Mouse (Mus musculus) ES-E14 (cell line): ENCODE measurements at regions not wholly inside any gene's neighbourhood (a gene's known extent, or its start where the extent isn't known, plus 50 kb on each side); places are given as distances from the start of the nearest gene placed in this dataset.

Experiments used
- CHD2 ChIP-seq: IDR thresholded peaks from 2 replicates; pipeline ENCODE4 v1.6.1; 2014; ENCODE audit warnings: mild to moderate bottlenecking, low read depth, low read length, inconsistent platforms
- MAFK ChIP-seq: IDR thresholded peaks from 2 replicates; pipeline ENCODE4 v1.6.1; 2014; ENCODE audit warnings: mild to moderate bottlenecking, low read depth, low read length, inconsistent platforms; ENCODE audit not compliant: insufficient read depth
- ZC3H11A ChIP-seq: IDR thresholded peaks from 2 replicates; pipeline ENCODE4 v1.6.1; 2012; ENCODE audit warnings: low read depth, mild to moderate bottlenecking, inconsistent platforms, low read length, borderline replicate concordance
- ZNF384 ChIP-seq: IDR thresholded peaks from 2 replicates; pipeline ENCODE4 v1.6.1; 2012; ENCODE audit warnings: low read depth, low read length, inconsistent platforms

- TF ChIP-seq ZC3H11A (no peak), CHD2 (no peak), ZNF384 (no peak), MAFK (no peak)
Observed at GRCm38 (mm10) chr7:70103680-70104079, 262.9 kb downstream of the Nr2f2 start.
